Mouse (Mus musculus) c-Kit-negative CD71-positive TER-119-positive erythroid progenitor cells, embryonic 14.5 days (primary cell): ENCODE measurements around the gene Habp4.

Experiments used
- DNase-seq: peaks from one replicate; pipeline ENCODE4 v3.0.0-alpha.2; 2013; ENCODE audit warnings: low read depth, low spot score

The Habp4 gene

DNA sequence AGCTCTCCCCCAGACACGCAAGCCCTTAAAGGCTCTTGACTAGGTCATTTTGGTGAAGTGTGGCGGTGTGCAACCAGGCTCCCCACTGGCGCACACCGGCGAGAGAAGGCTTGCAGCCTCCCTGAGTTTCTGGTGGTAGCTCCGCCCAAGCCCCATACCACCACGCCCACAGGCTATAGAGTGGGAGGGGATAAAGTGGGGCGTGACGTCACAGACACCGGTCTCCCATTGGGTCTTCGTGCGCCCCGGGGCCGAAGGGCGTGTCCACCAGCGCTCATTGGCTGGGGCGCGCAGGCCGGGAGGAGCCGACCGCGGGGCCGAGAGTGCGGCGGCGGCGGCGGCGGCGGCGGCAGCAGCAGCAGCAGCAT is at the start of gene Habp4:
Habp4 (plus strand) TSS at position 277 of the 368 bp plus-strand sequence.
- DNase-seq: peak; percentile 97

DNA sequence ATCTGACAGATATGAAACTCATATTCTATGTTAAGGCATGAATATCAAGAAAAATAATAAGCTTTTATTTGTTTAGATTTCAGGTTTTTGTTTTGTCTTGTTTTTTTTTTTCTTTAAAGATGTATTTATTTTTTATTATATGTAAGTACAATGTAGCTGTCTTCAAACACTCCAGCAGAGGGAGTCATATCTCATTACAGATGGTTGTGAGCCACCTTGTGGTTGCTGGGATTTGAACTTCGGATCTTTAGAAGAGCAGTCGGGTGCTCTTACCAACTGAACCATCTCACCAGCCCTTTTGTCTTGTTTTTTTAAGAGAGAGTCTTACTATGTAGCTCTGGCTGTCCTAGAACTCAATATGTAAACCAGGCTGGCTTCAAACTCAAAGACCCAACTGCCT is 44.2 kb upstream of the Habp4 start:
- DNase-seq: no peak

DNA sequence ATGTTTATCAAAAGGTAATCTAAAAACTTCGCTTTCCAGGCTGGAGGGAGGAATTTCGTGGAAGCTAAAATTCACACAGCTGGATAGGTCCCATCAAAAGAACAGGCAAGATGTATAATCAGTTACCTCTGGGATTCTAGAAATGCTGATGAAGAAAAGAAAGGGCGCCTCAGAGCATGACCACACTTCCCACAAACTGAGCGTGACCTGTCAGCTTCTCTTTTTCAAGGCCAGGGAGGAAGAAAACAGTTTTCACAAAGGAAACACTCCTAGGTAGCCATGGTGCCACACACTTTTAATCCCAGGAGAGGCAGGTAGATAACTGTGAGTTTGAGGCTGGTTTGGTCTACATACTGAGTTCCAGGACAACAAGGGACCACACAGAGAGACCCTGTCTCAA is 40.9 kb upstream of the Habp4 start:
- DNase-seq: no peak

DNA sequence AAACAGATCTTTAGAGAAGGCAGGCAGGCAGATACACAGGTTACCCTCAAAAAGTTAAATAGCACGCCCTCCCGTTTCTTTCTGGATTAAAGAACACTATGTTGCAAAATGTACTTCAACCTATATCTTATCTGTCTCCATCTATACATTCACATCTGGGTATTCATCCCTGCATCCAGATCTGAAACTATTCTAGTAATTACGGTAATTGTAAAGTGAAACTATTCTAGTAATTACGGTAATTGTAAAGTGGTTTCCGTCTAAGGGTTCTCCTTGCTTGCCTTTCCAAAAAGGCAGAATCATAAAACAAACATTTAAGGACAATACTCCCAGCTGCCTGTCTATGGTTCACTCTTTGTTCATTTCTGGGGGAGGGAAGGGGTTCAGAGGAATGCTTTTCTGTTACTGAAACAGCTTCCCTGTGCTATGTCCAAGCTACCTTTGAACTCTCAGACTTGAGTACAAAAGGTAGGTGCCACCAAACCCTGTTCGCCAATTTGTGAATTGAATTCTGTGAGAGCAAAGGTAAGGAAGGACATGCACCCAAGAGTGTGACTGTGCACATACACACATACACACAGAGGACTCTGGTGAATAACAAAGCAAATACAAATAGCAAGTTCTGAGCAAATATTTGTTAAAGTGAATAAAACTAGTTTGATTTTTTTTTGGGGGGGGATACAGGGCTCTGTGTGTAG is 38.0 kb upstream of the Habp4 start:
- DNase-seq: no peak

DNA sequence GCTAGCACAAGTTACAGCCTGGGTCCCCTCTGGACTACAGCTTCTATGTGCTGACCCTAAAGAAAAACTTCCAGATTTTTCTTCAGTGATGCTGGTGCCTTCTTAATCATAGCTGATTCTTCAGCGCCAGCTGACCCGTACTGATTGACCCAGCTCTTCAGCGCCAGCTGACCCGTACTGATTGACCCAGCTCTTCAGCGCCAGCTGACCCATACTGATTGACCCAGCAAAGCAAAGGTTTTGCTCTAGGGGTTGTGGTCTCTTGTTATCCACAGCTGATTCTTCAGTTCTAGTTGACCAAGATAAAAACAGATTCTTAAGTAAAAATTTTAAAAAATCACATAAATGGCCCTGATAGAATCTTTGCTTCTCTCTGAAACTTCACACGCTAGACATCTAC is 36.7 kb upstream of the Habp4 start:
- no peak for DNase-seq

DNA sequence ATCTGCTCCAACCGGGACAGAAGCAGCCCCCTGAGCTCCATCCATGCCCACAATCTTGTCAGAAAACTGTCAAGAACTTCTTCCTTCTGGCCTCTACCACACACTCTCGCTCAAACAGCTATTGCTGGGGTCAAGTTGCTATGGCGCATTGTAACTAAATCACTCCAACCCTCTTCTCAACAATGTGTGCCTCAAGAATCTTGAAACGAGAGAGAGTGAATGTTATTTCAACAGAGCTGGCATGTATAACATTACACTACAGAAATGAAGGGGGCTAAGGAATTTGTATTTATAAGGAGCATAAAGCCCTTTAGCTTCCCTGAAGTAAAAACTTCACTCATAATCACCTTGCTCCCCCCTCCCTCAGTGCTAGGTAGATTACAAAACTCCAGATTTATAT is 35.3 kb upstream of the Habp4 start:
- no peak for DNase-seq

DNA sequence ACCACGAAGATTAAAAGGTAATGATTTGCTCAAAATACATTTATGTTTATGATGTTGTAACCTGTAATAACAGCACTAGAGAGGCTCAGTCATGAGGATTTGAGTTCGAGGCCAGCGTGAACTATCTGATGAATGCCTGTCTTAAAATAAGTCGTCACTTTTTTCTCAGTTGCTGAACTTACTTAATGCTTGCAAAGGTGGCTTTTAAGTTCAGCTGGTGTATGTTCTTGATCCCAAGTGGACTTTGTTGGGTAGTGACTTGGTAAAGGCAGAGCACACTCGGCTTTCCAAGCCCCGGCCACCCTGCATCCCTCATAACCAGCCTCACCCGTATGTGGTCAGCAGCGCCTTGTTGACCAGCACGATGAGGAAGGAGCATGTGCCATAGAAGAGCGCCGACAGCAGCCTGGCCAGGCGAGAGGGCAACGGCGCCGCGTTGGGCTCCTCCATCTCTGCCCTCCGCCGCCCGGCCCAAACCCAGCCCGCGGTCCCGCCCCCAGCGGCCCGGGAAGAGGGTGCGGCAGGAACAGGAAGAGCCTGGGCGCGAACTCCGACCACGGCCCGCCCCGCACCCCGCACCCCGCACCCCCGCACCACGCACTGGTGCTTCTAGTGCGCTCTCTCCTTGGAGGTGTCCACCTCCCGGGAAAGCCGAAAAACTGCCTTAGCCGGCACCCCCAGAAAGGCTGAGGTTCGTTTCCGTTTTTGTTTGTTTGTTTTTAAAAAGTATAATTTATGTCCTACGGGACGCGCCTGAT is 32.6 kb upstream of the Habp4 start, which contains the start of gene Slc35d2:
Slc35d2 (minus strand) TSS at position 511 of the 758 bp plus-strand sequence.
- no peak for DNase-seq

DNA sequence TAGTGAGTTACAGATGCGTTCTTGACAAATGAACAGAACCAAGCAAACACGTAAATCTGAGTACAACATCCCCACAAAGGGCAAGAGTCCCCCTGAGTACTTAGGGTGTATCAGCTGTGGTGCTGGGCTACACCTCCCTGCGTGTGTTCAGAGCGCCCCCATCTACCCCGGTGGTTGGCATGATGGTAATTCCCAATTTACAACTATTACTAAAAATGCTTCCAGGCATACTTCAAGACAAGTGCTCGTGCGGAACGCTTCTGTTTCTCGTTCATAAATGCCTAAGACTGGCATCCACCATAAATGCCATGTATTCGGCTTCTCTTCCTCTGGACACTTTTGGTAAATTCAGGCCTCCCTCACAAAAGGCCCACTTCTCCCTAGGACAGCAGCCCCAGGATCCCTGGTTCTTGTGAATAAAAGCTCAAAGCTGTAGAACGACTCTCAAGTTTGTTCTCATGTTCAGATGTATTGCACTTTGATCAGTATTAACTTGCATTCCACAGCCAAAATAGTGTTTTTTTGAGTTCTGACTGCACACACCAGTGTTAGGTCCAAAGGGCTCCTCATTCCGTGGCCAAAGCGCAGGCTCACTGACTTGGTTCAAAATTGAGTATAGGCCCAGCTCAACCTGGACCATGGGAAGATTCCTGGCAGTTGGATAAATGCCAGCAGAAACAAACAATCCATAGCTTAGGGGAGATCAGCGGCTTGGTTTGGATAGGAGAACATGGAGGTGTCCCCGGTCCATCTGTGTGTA is 31.8 kb upstream of the Habp4 start:
- DNase-seq: no peak

DNA sequence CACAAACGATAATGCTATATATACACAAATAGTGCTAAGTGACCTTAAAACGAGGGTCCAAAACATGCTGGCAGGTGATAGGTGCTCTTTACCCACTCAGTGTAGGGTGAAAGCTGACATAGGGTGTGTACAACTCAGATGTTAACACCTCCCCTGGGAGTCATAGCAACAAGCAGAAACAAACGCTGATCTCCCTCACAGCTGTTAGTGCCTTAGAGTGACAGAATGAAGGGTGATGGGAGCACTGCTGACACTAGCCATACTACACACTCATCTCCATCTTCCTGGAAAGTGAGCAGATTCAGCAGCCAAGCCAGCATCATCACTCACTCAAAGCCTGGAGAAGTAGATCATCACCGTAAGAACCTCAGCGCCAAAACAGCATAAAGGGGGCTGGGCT is 11.5 kb upstream of the Habp4 start:
- no peak for DNase-seq

DNA sequence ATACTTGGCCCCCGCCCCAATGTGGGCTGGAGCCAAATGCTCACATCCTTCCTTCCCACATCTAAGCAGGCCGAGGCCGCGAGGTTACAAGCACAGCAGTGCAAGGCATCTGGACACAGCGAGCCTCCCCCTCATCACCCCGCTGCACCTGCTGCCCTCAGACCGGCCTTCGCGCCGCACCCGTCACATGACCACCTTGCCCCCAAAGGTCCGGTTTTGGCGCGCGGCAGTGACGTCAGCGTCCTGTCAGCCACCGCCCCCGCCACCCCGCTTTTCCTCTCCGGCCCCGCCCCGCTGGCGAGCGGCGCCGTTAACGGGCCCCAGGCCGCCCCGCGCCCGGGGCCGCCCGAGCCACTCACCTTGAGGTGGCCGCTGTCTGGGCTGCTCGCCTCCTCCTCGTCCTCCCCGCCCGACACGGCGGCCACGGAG is 9.4 kb upstream of the Habp4 start:
- peak; percentile 77 for DNase-seq

DNA sequence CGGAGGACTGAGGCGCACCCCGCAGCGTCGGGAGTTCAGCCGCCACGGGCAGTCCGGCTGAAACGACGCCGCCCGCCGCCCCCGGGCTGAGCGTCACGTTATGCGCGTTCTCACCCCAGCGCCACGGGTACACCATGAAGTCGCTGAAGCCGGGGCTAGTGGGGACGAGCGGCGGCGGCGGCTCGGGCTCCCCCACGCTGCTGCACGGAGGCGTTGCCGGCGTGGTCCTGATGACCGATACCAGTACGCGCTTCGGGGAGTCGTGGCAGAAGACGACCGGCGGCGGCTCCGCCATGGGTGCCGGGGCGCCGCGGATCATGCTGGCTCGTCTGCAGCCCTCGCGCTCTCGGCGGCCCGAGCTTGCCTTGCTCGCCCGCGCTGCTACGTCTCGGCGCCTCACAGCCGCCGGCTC is 8.9 kb upstream of the Habp4 start:
- DNase-seq: no peak

DNA sequence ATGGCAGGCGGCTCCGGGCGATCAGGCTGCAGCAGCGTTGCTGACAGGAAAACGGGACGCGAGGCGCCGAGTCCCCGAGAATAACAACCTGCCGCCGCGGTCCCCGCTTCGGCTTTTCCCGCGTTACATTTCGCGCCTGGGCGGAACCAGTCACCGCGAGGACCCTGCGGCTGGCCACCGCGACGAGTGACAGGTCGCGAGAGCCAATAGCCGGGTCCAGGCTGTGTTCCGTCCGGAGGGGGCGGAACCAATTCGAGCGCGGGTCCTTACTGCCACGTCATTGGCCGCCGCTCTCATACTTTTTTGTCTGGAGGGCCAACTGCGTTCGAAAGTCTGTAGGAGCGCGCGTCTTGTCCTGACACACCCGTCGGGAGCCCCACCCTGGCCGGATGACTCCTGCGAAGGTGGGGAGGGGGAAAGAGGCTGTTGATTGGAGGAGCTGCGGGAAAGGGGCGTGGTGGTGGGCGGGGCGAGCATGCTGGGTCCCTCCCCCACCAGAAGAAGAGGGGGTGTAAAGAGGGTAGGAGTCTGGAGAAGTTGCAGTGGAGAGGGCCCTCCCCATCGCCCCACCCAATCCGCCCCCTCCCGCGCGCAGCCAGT is 8.4 kb upstream of the Habp4 start, which contains the start of gene Zfp367:
Zfp367 (minus strand) TSS at position 120 of the 600 bp plus-strand sequence.
- DNase-seq: peak; percentile 93

DNA sequence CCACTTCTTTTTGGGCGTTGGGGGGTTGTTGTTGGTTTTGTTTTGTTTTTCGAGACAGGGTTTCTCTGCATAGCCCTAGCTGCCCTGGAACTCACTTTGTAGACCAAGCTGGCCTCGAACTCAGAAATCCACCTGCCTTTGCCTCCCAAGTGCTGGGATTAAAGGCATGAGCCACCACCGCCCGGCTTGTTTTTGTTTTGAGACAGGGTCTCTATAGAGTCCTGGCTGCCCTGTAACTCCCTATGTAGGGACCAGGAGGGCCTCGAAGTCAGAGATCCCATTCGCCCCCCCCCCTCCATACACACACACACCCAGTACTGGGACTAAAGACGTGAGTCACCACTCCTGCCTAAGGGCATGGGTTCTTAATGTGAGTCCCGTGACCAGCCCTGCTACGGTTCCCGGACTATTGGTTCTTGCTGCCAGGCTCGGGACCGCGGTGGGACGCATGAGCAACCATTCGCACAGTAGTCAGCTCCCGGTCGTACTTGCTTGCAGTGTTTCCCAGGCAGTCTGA is 7.8 kb upstream of the Habp4 start:
- DNase-seq: no peak

DNA sequence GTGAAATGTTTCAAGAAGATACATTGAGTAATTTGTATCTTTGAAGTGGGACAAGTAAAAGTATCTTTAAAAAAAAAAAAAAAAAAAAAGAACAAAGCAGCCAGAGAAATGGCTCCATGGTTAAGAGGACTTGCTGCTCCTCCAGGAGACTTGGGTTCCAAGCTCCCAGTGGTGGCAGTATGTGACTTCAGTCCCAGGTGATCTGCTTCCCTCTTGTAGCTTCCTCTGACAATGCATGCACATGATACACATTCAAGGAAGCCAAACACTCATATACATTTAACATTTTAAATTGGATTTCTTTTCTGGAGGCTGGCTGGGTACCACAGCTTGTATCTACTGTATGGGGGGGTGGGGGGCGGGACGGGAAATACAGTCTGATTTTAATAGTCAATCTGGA is 7.0 kb upstream of the Habp4 start:
- no peak for DNase-seq

DNA sequence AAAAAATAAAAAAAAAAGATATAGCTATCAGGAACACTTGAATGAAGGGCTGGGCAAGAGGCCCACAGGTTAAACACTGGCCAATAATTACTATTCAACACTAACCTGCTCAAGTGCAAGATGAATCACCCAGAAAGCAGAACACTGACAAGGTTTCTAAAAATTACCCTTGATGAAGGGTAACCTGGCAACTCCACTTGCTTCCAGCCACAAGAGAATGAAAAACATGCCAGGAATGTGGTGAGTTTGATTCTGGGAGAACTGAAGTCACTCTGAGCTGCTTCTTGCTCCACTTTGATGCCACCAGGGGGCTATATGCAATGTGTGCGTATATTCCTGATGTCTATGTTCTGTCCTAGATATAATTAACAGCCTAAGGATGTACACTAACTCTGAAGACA is 6.5 kb upstream of the Habp4 start:
- no peak for DNase-seq

DNA sequence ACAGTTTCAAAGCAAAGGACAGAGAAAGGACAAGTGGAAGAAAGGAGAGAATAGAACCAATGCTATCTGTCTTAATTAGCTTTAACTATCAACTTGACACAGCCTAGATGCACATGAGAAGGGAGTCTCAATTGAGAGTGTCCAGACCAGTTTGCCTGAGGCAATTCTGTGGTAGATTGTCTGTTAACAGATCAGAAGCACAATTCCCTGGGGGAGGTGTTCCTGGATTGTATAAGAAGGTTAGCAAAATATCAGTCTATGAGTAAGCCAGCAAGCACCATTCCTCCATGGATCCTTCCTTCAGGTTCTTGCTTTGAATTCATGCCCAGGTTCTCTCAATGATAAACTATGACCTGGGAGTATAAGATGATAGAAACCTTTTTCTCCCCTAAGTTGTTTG is 4.7 kb upstream of the Habp4 start:
- no peak for DNase-seq

DNA sequence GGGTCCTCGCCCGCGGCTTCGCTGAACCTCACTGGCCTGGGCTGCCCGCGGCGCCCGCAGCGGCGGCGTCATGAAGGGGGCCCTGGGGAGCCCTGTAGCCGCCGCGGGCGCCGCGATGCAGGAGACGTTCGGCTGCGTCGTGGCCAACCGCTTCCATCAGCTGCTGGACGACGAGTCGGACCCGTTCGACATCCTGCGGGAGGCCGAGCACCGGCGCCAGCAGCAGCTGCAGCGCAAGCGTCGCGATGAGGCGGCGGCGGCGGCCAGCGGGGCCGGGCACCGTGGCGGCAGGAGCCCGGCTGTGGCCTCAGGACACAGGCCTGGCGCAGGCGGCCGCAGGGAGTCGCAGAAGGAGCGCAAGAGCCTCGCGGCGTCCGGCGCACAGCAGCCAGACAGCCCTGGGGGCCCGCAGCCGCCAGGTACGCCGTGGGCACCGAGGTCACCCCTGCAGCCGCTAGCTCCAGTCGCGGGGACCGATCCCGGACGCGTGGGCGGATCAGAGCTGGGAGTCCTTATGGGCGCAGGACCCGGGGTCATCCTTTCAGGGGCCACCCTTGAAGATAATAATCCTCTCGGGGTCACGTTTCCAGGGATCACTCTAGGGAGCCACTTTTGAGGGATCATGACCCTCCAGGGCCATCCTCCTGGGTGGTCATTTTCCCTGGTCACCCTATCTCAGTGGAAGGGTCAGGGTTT is 440 bp downstream of the Habp4 start:
- no peak for DNase-seq

DNA sequence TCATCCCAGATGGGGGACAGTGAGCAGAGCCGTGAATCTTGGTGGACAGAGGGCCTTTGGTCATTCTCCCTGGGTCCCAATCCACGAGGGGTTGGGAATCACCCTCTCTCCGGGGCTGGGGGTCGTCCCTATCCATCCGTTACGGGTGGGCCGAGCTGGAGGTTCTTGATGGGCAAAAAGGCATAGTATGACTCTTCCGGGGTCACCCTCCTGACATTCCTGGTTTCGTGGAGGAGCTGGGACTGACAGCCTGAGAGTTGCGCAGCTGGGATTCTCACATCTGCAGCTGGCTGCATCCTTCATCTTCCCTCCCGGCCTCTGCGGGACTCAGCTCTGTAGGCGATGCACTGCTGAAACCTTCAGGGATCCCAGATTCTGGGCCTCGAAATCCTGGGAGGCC is 1.0 kb downstream of the Habp4 start:
- DNase-seq: no peak

DNA sequence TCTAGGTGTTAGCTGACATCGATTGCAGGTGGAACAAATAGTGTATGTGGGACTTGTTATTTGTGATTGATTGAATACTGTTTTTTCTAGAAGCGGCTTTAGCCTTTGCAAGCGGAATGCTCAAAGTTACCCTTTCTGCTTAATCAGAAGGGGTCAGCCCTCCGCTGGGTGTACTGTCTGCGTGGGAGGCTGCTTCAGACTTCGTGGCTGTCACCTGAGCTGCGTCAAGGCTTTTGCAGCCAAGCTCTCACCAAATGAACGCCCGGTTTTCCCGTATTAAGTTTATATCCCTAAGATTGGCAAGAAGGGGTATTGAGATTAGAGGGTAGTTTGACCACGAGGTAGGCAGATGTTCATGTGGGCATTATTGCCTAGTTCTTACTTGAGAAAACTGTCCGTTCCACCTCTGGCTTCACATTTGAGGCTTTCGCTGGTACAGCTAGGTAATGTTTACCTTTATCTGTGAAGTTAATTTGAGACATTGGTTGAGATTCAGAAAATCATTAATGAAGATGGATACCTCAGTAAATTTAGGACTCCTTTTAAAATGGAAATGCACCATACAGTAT is 1.6 kb downstream of the Habp4 start:
- no peak for DNase-seq

DNA sequence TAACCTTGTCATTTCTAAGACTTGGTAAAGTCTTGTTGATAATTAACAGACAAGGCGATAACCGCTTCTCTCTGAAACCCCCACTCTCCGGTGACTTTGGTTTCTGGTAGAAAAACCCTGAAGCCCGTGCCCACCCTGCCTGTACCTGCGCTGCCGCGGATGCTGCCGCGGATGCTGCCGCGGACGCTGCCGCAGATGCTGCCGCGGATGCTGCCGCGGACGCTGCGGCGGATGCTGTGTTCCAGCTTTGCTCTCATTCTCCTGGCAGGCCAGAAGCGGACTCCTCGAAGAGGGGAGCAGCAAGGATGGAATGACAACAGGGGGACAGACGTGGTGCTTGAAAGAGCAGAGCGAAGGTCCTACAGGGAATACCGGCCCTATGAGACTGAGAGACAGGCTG is 8.1 kb downstream of the Habp4 start:
- DNase-seq: no peak

DNA sequence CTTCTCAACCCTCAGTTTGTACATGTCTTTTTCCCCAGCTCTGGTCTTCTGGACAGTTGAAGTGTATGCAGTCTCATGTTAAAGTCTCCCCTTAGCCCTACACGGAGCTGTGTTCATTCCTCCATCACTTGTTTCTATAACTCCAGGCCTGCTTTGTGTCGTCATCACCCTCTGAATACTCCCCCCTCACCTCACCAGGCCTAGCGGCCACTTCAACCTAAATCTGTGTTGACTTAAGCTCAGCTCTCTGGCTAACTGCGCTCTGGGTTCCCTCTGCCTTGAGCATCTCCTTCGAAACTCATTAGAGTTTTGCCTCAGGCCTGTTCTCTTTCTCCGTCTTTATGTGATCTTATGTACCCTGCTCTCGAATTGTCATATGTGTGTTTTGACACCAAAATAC is 16.4 kb downstream of the Habp4 start:
- DNase-seq: no peak
